Mouse (Mus musculus): Measurements from ENCODE around the gene Nabp1. TPM values are rescaled to one million over a fixed set of nuclear protein-coding genes. Genes with fewer than 3 reads are reported as not detected.
A peak's percentile ranks its signal among the peaks of the same experiment; 100 is the strongest.

Nabp1 gene
- polyA plus RNA-seq, 1 experiment: 21.2 TPM

- H3ac ChIP-seq (ENCODE audit: control insufficient read depth, insufficient read length): no peak overlapping the region
- H3K27me3 ChIP-seq (ENCODE audit: control insufficient read depth, insufficient read depth, insufficient read length): no peaks in the 10 kb centered on the region
- no peaks in the 10 kb centered on the region for H3K79me2 ChIP-seq (ENCODE audit: control insufficient read depth, insufficient read depth)
- no peak overlapping the region for H3K4me3 ChIP-seq
- no peaks in the 10 kb centered on the region for H3K36me3 ChIP-seq (ENCODE audit: control insufficient read depth, insufficient read depth)
- H3K4me2 ChIP-seq (ENCODE audit: low read depth): no peak overlapping the region
- no peak for TF ChIP-seq CEBPB (IDR thresholded peaks at IDR 0.05; ENCODE audit: insufficient read depth, poor library complexity, severe bottlenecking)
- TF ChIP-seq SRF (IDR thresholded peaks at IDR 0.05; ENCODE audit: control insufficient read depth, insufficient read length, low read depth): no peak
- no peak for TF ChIP-seq POLR2AphosphoS2 (IDR thresholded peaks at IDR 0.05; ENCODE audit: insufficient read length, low read depth)
Measured at GRCm38 (mm10) chr1:51519112-51519511, 40.9 kb upstream of the Nabp1 start.

- H3K79me2 ChIP-seq (ENCODE audit: control insufficient read depth, insufficient read depth): no peaks in the 10 kb centered on the region
- no peak overlapping the region for H3K4me2 ChIP-seq (ENCODE audit: low read depth)
- no peak for TF ChIP-seq POLR2AphosphoS2 (IDR thresholded peaks at IDR 0.05; ENCODE audit: insufficient read length, low read depth)
- TF ChIP-seq SRF (IDR thresholded peaks at IDR 0.05; ENCODE audit: control insufficient read depth, insufficient read length, low read depth): no peak
- H3K27me3 ChIP-seq (ENCODE audit: control insufficient read depth, insufficient read depth, insufficient read length): no peaks in the 10 kb centered on the region
- H3K4me3 ChIP-seq: no peak overlapping the region
- no peaks in the 10 kb centered on the region for H3K36me3 ChIP-seq (ENCODE audit: control insufficient read depth, insufficient read depth)
- no peak overlapping the region for H3ac ChIP-seq (ENCODE audit: control insufficient read depth, insufficient read length)
Measured at GRCm38 (mm10) chr1:51515625-51516024, 37.4 kb upstream of the Nabp1 start.

GRCm38 (mm10) chr1:51515041-51515440 lies 36.8 kb upstream of the Nabp1 start:
- no peaks in the 10 kb centered on the region for H3K27me3 ChIP-seq (ENCODE audit: control insufficient read depth, insufficient read depth, insufficient read length)
- H3K79me2 ChIP-seq (ENCODE audit: control insufficient read depth, insufficient read depth): no peaks in the 10 kb centered on the region
- H3K4me2 ChIP-seq (ENCODE audit: low read depth): peak overlapping the region; percentile 10
- no peak overlapping the region for H3K4me3 ChIP-seq
- TF ChIP-seq MYOG (IDR thresholded peaks at IDR 0.05; ENCODE audit: control insufficient read depth in 1 of 3, insufficient read depth in 1 of 3, insufficient read length in 2 of 3, low read depth in 2 of 3): no peak
- TF ChIP-seq POLR2A (IDR thresholded peaks at IDR 0.05; ENCODE audit: insufficient read length, low read depth): no peak
- no peak for TF ChIP-seq REST (IDR thresholded peaks at IDR 0.05; ENCODE audit: insufficient read depth, insufficient read length)
- TF ChIP-seq E2F4 (IDR thresholded peaks at IDR 0.05; ENCODE audit: insufficient read depth): no peak
- no peak for TF ChIP-seq CEBPB (IDR thresholded peaks at IDR 0.05; ENCODE audit: insufficient read depth, poor library complexity, severe bottlenecking)
- TF ChIP-seq SRF (IDR thresholded peaks at IDR 0.05; ENCODE audit: control insufficient read depth, insufficient read length, low read depth): no peak
- no peak for TF ChIP-seq MAX (IDR thresholded peaks at IDR 0.05; ENCODE audit: low read depth)
- TF ChIP-seq POLR2AphosphoS2 (IDR thresholded peaks at IDR 0.05; ENCODE audit: insufficient read length, low read depth): no peak
- no peak for TF ChIP-seq TCF3 (IDR thresholded peaks at IDR 0.05; ENCODE audit: insufficient read length, low read depth)
- no peak for TF ChIP-seq MYOD1 (IDR thresholded peaks at IDR 0.05; ENCODE audit: control insufficient read depth in 1 of 3, insufficient read length in 2 of 3, low read depth in 2 of 3)
- no peak for TF ChIP-seq TCF12 (IDR thresholded peaks at IDR 0.05; ENCODE audit: insufficient read depth, poor library complexity, severe bottlenecking)
- TF ChIP-seq USF1 (IDR thresholded peaks at IDR 0.05; ENCODE audit: low read depth): no peak
- H3K36me3 ChIP-seq (ENCODE audit: control insufficient read depth, insufficient read depth): no peaks in the 10 kb centered on the region
- H3ac ChIP-seq (ENCODE audit: control insufficient read depth, insufficient read length): no peak overlapping the region

- no peaks in the 10 kb centered on the region for H3K27me3 ChIP-seq (ENCODE audit: control insufficient read depth, insufficient read depth, insufficient read length)
- H3K79me2 ChIP-seq (ENCODE audit: control insufficient read depth, insufficient read depth): no peaks in the 10 kb centered on the region
- H3K4me2 ChIP-seq (ENCODE audit: low read depth): peak overlapping the region; percentile 10
- TF ChIP-seq E2F4 (IDR thresholded peaks at IDR 0.05; ENCODE audit: insufficient read depth): no peak
- peak in 2 of 3 experiments; percentile 66 to 69 for TF ChIP-seq MYOD1 (IDR thresholded peaks at IDR 0.05; ENCODE audit: control insufficient read depth in 1 of 3, insufficient read length in 2 of 3, low read depth in 2 of 3)
- no peak for TF ChIP-seq POLR2A (IDR thresholded peaks at IDR 0.05; ENCODE audit: insufficient read length, low read depth)
- H3K4me3 ChIP-seq: no peak overlapping the region
- H3K36me3 ChIP-seq (ENCODE audit: control insufficient read depth, insufficient read depth): no peaks in the 10 kb centered on the region
- no peak overlapping the region for H3ac ChIP-seq (ENCODE audit: control insufficient read depth, insufficient read length)
Measured at GRCm38 (mm10) chr1:51514379-51514778, 36.2 kb upstream of the Nabp1 start.

- Histone ChIP-seq H3K4me2 (ENCODE audit: low read depth) (no peak overlapping the region), H3K27me3 (ENCODE audit: control insufficient read depth, insufficient read depth, insufficient read length) (no peaks in the 10 kb centered on the region), H3K4me3 (no peak overlapping the region), H3K36me3 (ENCODE audit: control insufficient read depth, insufficient read depth) (no peaks in the 10 kb centered on the region), H3K79me2 (ENCODE audit: control insufficient read depth, insufficient read depth) (no peaks in the 10 kb centered on the region), H3ac (ENCODE audit: control insufficient read depth, insufficient read length) (no peak overlapping the region)
- TF ChIP-seq MAX (IDR thresholded peaks at IDR 0.05; ENCODE audit: low read depth): no peak
- no peak for TF ChIP-seq POLR2A (IDR thresholded peaks at IDR 0.05; ENCODE audit: insufficient read length, low read depth)
- TF ChIP-seq MYOD1 (IDR thresholded peaks at IDR 0.05; ENCODE audit: control insufficient read depth in 1 of 3, insufficient read length in 2 of 3, low read depth in 2 of 3): no peak
- no peak for TF ChIP-seq TCF12 (IDR thresholded peaks at IDR 0.05; ENCODE audit: insufficient read depth, poor library complexity, severe bottlenecking)
- no peak for TF ChIP-seq POLR2AphosphoS2 (IDR thresholded peaks at IDR 0.05; ENCODE audit: insufficient read length, low read depth)
- TF ChIP-seq REST (IDR thresholded peaks at IDR 0.05; ENCODE audit: insufficient read depth, insufficient read length): no peak
- TF ChIP-seq SRF (IDR thresholded peaks at IDR 0.05; ENCODE audit: control insufficient read depth, insufficient read length, low read depth): no peak
- TF ChIP-seq TCF3 (IDR thresholded peaks at IDR 0.05; ENCODE audit: insufficient read length, low read depth): no peak
- TF ChIP-seq E2F4 (IDR thresholded peaks at IDR 0.05; ENCODE audit: insufficient read depth): no peak
- TF ChIP-seq CEBPB (IDR thresholded peaks at IDR 0.05; ENCODE audit: insufficient read depth, poor library complexity, severe bottlenecking): no peak
Measured at GRCm38 (mm10) chr1:51513059-51513713, 35.0 kb upstream of the Nabp1 start.
